Mouse (Mus musculus): Measurements from ENCODE around the gene Pdss1.
"Not testable (repeated sequence)": the region's sequence is repeated elsewhere in the genome, so short reads cannot be mapped to it uniquely, and the experiment has no call there.

Gene Pdss1

DNA sequence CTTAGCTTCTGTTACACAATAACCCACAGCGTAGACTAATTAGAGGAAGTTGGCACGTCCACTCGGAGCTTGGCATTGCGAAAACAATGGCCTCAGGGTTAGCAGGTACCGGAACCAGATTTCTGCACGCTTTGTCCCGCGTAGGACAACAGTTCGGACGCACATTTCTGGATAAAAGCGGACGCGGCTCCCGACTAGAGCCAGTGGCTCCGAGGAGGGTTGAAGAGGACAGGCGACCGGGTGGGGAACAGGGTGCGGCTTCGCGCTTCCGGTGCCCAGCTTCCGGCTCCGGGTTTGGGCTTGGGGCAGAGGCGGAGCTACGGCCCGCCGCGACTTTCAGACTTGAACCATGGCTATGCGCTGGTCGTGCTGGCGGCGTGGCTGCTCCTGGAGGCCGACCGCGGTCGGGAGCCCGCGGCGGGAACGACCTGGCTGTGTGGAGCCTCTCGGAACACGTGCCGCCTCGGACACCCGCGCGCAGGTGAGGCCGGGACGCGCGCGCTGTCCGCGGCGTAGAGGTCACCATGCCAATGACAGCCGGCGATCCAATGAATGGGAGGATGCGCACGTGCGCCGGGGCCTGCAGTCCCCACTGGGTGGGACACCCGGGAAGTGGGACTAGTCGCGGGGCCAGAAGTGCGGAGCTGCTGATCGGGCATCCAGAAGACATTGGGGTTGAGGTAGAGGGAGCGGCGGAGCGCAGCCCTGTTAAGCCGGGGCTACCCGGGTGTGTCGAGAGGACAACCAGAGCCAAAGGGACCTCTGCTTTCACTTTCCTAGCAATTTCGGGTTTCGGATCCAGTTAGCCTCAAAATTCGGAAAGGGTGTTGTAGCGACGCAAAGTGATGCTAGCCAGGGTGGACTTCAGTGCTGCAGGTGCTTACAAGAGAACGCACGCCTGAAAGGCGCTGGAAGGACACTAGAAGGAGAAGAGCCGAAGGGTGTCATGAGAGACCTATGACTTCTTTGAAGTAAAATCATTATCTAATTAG is at the start of gene Pdss1:
Pdss1 (plus strand) TSS at position 241 of the 992 bp plus-strand sequence.
- peak; percentile 88 to 89 for DNase-seq (ENCODE audit: low spot score in 2 of 2)

GRCm38 (mm10) chr2:22851900-22852299 is 43.4 kb upstream of the Pdss1 start:
- no peak for DNase-seq (ENCODE audit: low spot score in 2 of 2)

DNA sequence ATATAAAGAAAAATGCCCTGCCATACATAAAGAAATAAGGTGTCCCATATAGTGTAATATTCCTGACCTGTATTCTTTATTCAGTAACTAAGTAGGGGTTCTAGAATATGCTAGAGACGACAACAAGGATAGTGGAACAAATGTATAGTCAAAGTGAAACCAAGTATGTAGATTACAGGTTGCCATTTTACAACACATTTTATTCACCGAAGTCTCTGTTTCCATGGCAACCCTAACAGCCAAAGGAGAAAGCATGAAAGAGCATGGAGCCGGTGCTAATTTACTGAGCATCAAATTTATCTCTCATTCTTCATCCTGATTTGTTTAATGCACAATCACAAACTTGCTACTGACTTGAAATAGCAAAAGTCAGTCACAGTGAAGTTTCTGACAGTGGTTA is 37.8 kb upstream of the Pdss1 start:
- peak; percentile 0 to 4 for DNase-seq (ENCODE audit: low spot score in 2 of 2)

DNA sequence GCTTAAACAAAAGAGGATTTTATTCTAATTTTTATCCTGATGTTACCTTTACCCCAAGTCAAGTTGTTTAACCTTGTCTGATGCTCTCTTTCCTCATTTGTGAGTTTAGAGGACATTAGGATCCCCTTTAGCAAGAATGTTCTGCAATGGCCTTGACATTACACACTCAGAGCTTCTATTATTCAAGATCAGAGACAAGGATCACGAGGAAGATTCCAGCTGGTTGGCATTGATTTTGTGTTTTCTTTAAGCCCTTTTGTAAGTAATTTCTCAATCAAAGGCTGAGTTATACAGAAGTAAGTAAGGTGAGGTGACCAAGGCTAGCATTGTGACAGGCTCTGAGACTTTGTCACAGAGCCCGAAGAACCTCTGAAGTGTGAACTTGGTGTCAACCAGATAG is 33.1 kb upstream of the Pdss1 start:
- DNase-seq (ENCODE audit: low spot score in 2 of 2), result no peak

DNA sequence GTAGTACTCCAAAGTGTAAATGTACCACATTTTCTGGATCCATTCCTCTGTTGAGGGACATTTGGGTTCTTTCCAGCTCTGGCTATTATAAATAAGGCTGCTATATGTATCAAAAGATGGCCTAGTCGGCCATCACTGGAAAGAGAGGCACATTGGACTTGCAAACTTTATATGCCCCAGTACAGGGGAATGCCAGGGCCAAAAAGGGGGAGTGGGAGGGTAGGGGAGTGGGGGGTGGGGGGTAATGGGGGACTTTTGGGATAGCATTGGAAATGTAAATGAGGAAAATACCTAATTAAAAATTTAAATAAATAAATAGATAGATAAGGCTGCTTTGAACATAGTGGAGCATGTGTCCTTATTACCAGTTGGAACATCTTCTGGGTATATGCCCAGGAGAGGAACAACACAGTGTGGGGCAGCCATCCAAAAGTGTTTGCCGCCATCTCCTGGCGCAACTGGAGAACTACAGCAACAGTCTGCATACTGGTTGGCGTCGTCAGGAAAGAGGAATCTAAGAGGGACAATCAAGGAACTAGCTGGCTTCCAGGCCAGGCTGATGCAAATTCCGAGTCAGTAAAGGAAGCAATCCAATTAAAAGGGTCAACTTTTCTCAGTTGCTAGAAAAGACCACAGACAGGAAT is 30.8 kb upstream of the Pdss1 start:
- DNase-seq (ENCODE audit: low spot score in 2 of 2), result peak; percentile 70 to 79

DNA sequence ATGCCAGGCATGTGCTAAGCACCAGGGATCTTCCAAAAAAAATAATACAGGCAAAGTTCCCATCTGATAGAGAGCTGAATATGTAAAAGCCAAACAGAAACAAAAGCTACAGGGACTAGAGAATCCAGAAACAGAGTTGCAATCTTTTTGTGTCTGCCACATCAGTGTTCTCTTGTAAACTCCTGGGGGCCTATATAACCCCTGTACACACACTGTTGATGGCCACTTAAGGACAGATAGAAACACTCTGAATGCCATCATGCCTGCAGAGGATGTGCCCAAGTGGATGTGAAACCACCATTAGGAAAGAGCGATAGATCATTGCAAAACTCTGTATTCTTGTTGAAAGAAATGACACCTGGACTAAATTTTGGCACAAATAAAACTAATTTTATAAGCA is 29.5 kb upstream of the Pdss1 start:
- DNase-seq (ENCODE audit: low spot score in 2 of 2), result no peak

DNA sequence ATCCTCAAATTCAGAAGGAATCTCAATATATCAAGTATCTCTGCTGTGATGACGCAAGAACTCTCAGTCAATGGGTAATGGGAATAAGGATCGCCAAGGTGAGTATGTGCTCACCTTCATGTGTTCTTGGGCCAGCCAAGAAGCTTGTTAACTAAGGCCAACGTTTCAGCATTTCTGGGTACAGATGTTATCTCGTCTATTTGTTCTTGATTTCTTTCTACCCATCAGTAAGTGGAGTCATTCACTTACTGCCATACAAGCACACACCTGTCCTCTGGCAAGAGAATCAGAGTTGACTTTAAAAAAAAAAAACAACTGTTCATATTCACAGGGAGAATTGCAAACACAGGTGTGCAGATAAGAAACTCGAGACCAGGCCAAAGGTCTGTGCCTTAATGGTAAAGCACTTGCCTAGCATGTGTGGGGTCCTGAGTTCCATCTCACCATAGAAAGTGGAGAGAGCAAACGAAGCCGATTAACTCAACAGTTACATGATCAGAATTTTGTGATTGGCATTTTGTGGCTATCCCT is 28.4 kb upstream of the Pdss1 start:
- no peak for DNase-seq (ENCODE audit: low spot score in 2 of 2)

- DNase-seq (ENCODE audit: low spot score in 2 of 2), result no peak
Measured at GRCm38 (mm10) chr2:22873159-22873558, 22.2 kb upstream of the Pdss1 start.

GRCm38 (mm10) chr2:22874628-22875027 is 20.7 kb upstream of the Pdss1 start:
- DNase-seq (ENCODE audit: low spot score in 2 of 2), result no peak

GRCm38 (mm10) chr2:22876614-22877013 is 18.7 kb upstream of the Pdss1 start:
- no peak for DNase-seq (ENCODE audit: low spot score in 2 of 2)

DNA sequence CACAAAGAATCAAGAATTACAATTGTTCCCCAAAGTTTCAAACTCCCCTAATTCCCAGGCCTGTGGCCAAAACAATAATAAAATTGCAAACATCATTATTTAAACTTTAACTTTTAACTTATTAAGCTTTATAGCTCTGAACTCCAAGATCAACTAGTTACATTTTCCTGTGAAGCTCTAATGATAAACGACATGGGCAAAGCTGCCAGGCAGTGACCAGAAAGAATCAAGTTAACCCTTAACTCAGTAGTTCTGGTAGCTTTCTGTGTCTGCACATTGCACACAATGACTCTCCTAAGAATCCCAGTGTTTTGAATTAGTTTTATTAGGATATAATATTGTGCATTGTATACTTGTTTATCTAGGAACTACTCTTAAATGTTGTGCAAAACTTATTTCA is 16.5 kb upstream of the Pdss1 start:
- no peak for DNase-seq (ENCODE audit: low spot score in 2 of 2)

GRCm38 (mm10) chr2:22880726-22881125 is 14.6 kb upstream of the Pdss1 start:
- not testable (repeated sequence) for DNase-seq (ENCODE audit: low spot score in 2 of 2)

DNA sequence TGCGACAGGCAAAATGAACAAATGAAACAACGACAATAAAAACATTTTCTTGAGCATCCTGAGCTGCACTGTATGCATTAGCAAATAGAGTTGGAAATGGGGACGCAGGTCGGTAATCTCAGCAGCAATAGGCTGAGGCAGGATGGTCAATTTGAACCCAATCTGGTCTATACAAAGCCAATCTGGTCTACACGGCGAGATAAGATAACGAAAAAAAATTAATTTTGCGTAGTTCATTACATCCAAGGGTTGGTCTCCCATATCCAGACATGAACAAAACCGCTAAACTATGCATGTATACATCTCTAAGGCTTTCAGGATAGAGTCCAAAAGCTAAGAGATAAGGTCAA is 415 bp upstream of the Pdss1 start:
- peak in 1 of 2 experiments; percentile 7 for DNase-seq (ENCODE audit: low spot score in 2 of 2)

- DNase-seq (ENCODE audit: low spot score in 2 of 2), result no peak
Measured at GRCm38 (mm10) chr2:22903947-22904346, 8.6 kb downstream of the Pdss1 start.

- DNase-seq (ENCODE audit: low spot score in 2 of 2), result no peak
Measured at GRCm38 (mm10) chr2:22914421-22914820, 19.1 kb downstream of the Pdss1 start.

DNA sequence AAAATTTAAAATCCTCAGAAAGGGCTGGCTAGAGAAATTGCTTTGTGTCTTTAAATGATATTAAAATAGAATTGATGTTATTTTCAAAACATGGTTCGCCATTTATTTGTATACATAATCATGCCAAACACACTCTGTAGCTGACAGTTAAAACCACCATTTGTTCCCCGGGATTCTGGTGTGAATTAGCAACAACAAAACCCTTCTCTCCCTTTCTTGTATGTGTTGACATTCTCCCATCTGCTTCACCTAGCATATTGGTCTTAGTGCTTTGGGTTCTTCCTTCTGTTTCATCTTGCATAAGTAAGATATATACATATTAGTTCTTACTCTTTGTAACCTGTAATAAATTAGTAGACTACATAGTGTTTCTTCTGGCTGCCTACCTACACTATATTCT is 23.3 kb downstream of the Pdss1 start:
- DNase-seq (ENCODE audit: low spot score in 2 of 2), result no peak

GRCm38 (mm10) chr2:22925911-22926310 is 30.6 kb downstream of the Pdss1 start:
- DNase-seq (ENCODE audit: low spot score in 2 of 2), result not testable (repeated sequence)

DNA sequence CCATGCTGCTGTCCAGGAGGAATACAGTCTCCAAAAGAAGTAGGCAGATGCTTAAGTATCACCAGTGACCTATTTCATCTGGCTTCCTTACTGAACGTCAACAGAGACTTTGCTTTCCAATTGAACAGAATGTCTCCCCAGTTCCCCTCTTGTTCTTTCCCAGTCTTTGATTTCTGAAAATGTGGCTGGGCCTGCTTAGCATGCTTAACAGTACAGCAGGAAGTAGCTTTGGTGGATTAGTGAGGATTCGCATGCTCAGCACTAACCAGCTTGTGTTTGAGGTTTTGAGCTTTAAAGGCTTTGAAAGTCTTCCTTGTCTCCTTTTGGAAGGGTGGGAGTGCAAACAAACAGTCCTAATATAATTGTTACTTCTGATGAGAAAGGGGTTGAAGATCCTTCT is 32.9 kb downstream of the Pdss1 start:
- DNase-seq (ENCODE audit: low spot score in 2 of 2), result peak in 1 of 2 experiments; percentile 14

- DNase-seq (ENCODE audit: low spot score in 2 of 2), result no peak
Measured at GRCm38 (mm10) chr2:22933556-22933955, 38.2 kb downstream of the Pdss1 start.

GRCm38 (mm10) chr2:22949956-22950355 is 54.6 kb downstream of the Pdss1 start:
- no peak for DNase-seq (ENCODE audit: low spot score in 2 of 2)

GRCm38 (mm10) chr2:22954278-22954677 is 59.0 kb downstream of the Pdss1 start:
- DNase-seq (ENCODE audit: low spot score in 2 of 2), result no peak

DNA sequence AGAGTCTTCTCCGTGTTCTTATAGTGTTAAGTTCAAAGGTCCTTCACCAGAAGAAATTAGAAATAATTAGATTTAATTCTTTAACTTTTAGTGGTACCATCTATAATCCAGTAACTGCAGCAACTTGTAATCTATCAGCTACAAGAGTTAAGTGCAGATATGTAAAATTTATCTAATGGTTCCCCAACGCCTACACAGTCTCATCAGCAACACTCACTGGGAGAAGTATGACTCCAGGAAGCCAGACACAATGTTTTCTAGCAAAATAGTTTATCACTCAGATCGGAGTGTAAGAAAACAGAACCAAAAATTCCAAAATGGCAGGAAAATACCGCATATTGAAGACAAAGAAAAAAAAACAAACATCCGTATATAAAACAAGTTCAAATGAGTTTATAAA is 60.6 kb downstream of the Pdss1 start:
- DNase-seq (ENCODE audit: low spot score in 2 of 2), result no peak

- no peak for DNase-seq (ENCODE audit: low spot score in 2 of 2)
Measured at GRCm38 (mm10) chr2:22957415-22957814, 62.1 kb downstream of the Pdss1 start.

All from frontal cortex, postnatal 36 days (tissue).